Mouse (Mus musculus) kidney, embryonic 14.5 days (tissue): ENCODE data around the gene Gli2. TPM values are rescaled to one million over a fixed set of nuclear protein-coding genes. Genes with fewer than 3 reads are reported as not detected.

Experiments
- ATAC-seq: fragments of 200-750 bp; cut with Nextera tagmentation; 2 replicates; pipeline ENCODE4 v1.8.0; 2017; ENCODE audit warnings: moderate number of reproducible peaks, mild to moderate bottlenecking, moderate TSS enrichment, moderate library complexity; ENCODE audit not compliant: low FRiP score, low TSS enrichment
- H3K27ac ChIP-seq: fragments of 300-500 bp; sonication (generic); 2 replicates; pipeline ENCODE4 v1.5.1; 2014; ENCODE audit warnings: low read depth, mild to moderate bottlenecking, low read length, moderate library complexity, mixed read lengths
- H3K27me3 ChIP-seq: fragments of 300-500 bp; sonication (generic); 2 replicates; pipeline ENCODE4 v1.6.1; 2014; ENCODE audit warnings: mild to moderate bottlenecking, low read length; ENCODE audit not compliant: control insufficient read depth, insufficient read depth
- H3K36me3 ChIP-seq: fragments of 300-500 bp; sonication (generic); 2 replicates; pipeline ENCODE4 v1.6.1; 2014; ENCODE audit warnings: low read length, mixed read lengths; ENCODE audit not compliant: control insufficient read depth, insufficient read depth
- H3K4me1 ChIP-seq: fragments of 300-500 bp; sonication (generic); 2 replicates; pipeline ENCODE4 v1.6.1; 2014; ENCODE audit warnings: low read length, mixed read lengths; ENCODE audit not compliant: control insufficient read depth, insufficient read depth
- H3K4me2 ChIP-seq: fragments of 300-500 bp; sonication (generic); replicated peaks from 2 replicates; pipeline ENCODE4 v1.6.1; 2014; ENCODE audit warnings: low read depth, mild to moderate bottlenecking, low read length
- H3K4me3 ChIP-seq: fragments of 300-500 bp; sonication (generic); 2 replicates; pipeline ENCODE4 v1.5.1; 2014; ENCODE audit warnings: mild to moderate bottlenecking, low read length
- H3K9ac ChIP-seq: fragments of 300-500 bp; sonication (generic); 2 replicates; pipeline ENCODE4 v1.6.1; 2014; ENCODE audit warnings: low read depth, mild to moderate bottlenecking, low read length, moderate library complexity
- H3K9me3 ChIP-seq: fragments of 300-500 bp; sonication (generic); 2 replicates; pipeline ENCODE4 v1.6.1; 2016; ENCODE audit warnings: low read length; ENCODE audit not compliant: control insufficient read depth
- WGBS: fragments of 180-500 bp; shearing (Covaris S2); extraction: QIAGEN DNeasy Blood & Tissue Kit; methylation state at CpG from one replicate; pipeline ENCODE4 v1.1.7; 2014; 5-methylcytosine and 5-hydroxymethylcytosine counted together
- polyA plus RNA-seq: library from polyadenylated mRNA; unstranded; fragments of >200 nt; fragmentation: Nextera tagmentation; extraction: Ambion mirVana; gene quantifications from 2 replicates; pipeline ENCODE4 v1.2.1, GENCODE M21; 2014

The Gli2 gene
- polyA plus RNA-seq, 1 experiment from 2014 or later: 10.3 TPM

DNA sequence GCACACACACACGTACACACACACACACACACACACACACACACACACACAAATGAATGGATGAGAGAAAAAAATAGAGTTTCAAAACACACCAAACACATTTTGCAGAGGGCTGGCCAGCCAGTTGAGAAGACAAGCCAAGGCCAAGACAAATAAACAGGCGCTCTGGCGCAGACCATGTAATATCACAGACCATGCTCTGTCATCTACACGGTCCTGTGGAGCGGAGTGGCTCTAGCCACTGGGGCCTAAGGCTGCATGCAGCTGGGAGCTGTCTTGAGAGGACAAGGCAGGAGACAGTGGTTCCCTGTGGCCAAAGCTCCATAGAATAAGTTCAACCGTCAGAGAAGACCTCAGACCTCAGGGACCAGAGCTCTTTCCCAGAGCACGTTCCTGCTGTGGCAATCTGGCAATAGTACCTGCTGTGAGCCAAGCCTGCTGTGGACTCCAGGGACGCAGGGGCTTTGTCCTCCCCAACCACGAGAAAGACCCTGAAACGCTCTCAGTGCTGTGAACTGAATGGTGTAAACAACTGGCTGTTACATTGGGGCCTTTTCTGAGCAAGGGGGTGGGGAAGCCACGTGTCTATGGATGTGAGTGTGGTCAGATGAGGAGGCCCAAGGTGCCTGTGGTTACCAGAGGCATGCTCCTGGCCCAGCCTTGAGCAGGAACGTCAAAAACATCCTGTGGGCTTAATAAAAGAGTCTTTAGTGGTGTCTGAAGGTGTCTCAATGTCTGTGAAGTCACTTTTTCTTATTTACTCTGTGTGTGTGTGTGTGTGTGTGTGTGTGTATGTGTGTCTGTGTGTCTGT, 125.7 kb downstream of the Gli2 start:
- H3K4me2 ChIP-seq: no peak overlapping the region
- peaks cover 4% of the 10 kb centered on the region; the same call in 1 of the 2 replicates for H3K4me1 ChIP-seq
- peak; percentile 66; the same call in 1 of the 2 replicates for ATAC-seq
- H3K27me3 ChIP-seq: no peaks in the 10 kb centered on the region
- no peak overlapping the region for H3K9ac ChIP-seq
- H3K27ac ChIP-seq: no peak overlapping the region
- no peaks in the 10 kb centered on the region for H3K9me3 ChIP-seq
- WGBS: 62% methylated on average over 12 of the region's 12 CpGs
- H3K36me3 ChIP-seq: no peaks in the 10 kb centered on the region
- no peak overlapping the region for H3K4me3 ChIP-seq

DNA sequence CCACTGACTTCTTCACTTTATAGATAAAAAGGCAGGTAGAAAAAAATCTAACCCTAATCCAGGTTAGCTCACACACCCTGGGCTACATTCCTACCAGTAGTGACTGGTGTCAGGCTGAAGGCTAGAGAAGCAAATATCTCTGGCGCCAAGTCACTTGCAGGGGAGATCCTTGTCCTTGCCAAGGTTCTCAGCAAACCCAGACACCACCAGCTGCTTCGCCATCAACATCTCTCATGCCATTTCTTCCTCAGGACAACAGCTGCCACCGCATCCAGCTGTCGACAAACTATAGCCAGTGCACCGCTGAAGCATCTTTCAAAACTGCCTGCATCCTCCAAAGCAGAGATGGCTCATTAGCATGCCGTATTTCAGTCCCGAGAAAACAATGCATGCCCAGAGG, 126.9 kb downstream of the Gli2 start:
- Histone ChIP-seq H3K36me3 (no peaks in the 10 kb centered on the region), H3K4me1 (peaks cover 4% of the 10 kb centered on the region; the same call in 1 of the 2 replicates), H3K4me2 (no peak overlapping the region), H3K27ac (no peak overlapping the region), H3K9ac (no peak overlapping the region), H3K27me3 (no peaks in the 10 kb centered on the region), H3K9me3 (no peaks in the 10 kb centered on the region), H3K4me3 (no peak overlapping the region)
- WGBS: 93% methylated on average over 7 of the region's 7 CpGs
- ATAC-seq: no peak

GRCm38 (mm10) chr1:118922189-118922588, 131.2 kb downstream of the Gli2 start:
- no peak overlapping the region for H3K27ac ChIP-seq
- no peaks in the 10 kb centered on the region for H3K36me3 ChIP-seq
- H3K4me2 ChIP-seq: no peak overlapping the region
- H3K9me3 ChIP-seq: no peaks in the 10 kb centered on the region
- WGBS: 89% methylated on average over 6 of the region's 6 CpGs
- H3K4me1 ChIP-seq: peaks cover 11% of the 10 kb centered on the region
- H3K9ac ChIP-seq: no peak overlapping the region
- H3K4me3 ChIP-seq: no peak overlapping the region
- ATAC-seq: no peak
- H3K27me3 ChIP-seq: no peaks in the 10 kb centered on the region

- 14% methylated on average over 7 of the region's 7 CpGs for WGBS
- peaks cover 21% of the 10 kb centered on the region for H3K4me1 ChIP-seq
- H3K4me3 ChIP-seq: no peak overlapping the region
- H3K4me2 ChIP-seq: no peak overlapping the region
- ATAC-seq: peak; percentile 80
- no peaks in the 10 kb centered on the region for H3K36me3 ChIP-seq
- H3K9me3 ChIP-seq: no peaks in the 10 kb centered on the region
- H3K27me3 ChIP-seq: no peaks in the 10 kb centered on the region
- no peak overlapping the region for H3K9ac ChIP-seq
- peak overlapping the region; percentile 44; the same call in 1 of the 2 replicates for H3K27ac ChIP-seq
Observed at GRCm38 (mm10) chr1:118917520-118918220, 135.7 kb downstream of the Gli2 start.

- no peaks in the 10 kb centered on the region for H3K9me3 ChIP-seq
- H3K4me1 ChIP-seq: peaks cover 21% of the 10 kb centered on the region
- H3K36me3 ChIP-seq: no peaks in the 10 kb centered on the region
- H3K9ac ChIP-seq: no peak overlapping the region
- no peak overlapping the region for H3K27ac ChIP-seq
- H3K4me3 ChIP-seq: no peak overlapping the region
- ATAC-seq: no peak
- H3K27me3 ChIP-seq: no peaks in the 10 kb centered on the region
- H3K4me2 ChIP-seq: no peak overlapping the region
- WGBS: 40% methylated on average over 12 of the region's 12 CpGs
Observed at GRCm38 (mm10) chr1:118916477-118917075, 136.8 kb downstream of the Gli2 start.

DNA sequence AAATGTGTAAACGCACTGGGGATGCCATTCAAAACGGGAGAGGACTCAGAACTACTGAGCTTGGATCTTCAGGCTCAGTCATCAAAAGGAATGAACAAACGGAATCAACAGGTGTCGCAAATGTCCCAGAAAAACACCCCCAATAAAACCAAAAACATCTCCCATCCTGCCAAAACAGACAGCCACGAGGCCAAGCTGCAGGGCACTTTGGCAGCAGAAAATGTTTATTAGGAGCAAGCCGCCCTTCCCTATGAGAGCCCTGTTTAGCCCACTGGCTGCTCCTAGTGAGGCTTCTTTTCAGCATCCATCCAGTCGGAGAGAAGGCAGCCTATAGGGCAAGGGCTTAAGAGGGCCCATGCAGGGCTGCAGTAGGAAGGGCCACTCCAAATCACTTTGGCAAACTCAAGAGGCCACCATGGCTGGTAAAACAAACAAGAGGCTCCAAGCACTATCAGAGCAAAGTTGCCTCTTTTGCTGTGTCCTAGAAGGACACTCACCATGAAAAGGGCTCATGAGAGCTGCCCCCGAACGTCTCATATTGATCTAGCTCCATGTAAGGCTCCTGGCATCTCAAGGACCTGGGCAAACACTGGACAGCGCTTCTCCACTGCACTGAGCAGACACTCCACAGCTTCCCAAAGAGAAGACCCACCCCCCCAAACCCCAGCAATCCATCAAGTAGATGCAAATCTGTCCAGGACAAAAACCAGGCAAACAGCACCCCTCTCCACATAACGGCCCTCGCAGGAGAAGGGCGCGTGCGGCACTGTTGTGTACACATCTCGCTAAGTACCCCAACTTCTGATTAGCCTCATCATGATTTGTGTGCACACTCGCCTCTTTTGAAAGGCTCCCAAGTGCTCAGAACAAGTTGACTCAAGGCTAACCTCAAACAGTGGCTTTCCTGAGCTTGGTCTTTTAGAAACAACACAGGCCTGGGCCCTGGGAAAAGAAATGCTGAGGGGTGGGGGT, 139.7 kb downstream of the Gli2 start:
- Histone ChIP-seq H3K9ac (no peak overlapping the region), H3K27ac (no peak overlapping the region), H3K9me3 (no peaks in the 10 kb centered on the region), H3K4me3 (no peak overlapping the region), H3K4me1 (peaks cover 21% of the 10 kb centered on the region), H3K27me3 (no peaks in the 10 kb centered on the region), H3K4me2 (no peak overlapping the region), H3K36me3 (no peaks in the 10 kb centered on the region)
- 54% methylated on average over 17 of the region's 17 CpGs for WGBS
- ATAC-seq: no peak

DNA sequence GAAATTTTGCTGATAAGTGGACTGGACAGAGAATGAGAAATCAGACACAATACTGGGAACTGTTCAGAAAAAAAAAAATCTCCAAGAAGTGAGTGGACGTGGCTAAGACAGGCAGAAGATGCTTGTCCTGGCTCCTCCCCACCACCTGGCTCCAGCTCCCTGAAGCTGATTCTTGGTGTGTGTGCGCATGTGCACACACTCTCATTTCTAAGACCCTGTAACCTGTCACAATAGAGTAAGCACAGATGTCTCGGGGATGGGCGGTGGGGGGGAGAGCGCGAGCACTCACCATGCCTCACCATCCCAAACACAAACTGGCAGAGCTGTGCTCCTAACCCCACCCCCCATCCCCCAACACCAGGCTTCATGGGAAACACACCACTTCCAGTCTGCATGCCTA, 140.5 kb downstream of the Gli2 start:
- H3K4me1 ChIP-seq: peaks cover 24% of the 10 kb centered on the region
- no peak overlapping the region for H3K4me3 ChIP-seq
- no peak for ATAC-seq
- H3K36me3 ChIP-seq: no peaks in the 10 kb centered on the region
- no peak overlapping the region for H3K9ac ChIP-seq
- 49% methylated on average over 6 of the region's 6 CpGs for WGBS
- H3K9me3 ChIP-seq: no peaks in the 10 kb centered on the region
- no peak overlapping the region for H3K27ac ChIP-seq
- H3K27me3 ChIP-seq: no peaks in the 10 kb centered on the region
- no peak overlapping the region for H3K4me2 ChIP-seq

DNA sequence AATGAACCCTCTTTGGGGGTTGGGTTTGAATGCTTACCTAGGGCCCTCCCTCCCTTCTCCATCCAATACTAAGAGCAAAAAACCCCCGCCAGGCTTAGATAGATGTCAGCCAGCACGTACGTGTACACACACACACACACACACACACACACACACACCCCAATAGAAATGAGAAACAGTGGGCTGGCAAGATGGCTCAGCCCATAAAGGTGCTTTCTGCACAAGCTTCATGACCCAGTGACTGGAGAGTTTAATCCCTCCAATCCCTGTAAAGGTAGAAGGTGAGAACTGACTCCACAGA, 142.0 kb downstream of the Gli2 start:
- H3K4me1 ChIP-seq: peaks cover 10% of the 10 kb centered on the region
- no peak for ATAC-seq

More for the DNA sequence above, 142.0 kb downstream of the Gli2 start:
- Histone ChIP-seq H3K9ac (no peak overlapping the region), H3K36me3 (no peaks in the 10 kb centered on the region), H3K27ac (no peak overlapping the region), H3K4me2 (no peak overlapping the region), H3K27me3 (no peaks in the 10 kb centered on the region), H3K9me3 (no peaks in the 10 kb centered on the region), H3K4me3 (no peak overlapping the region)
- 82% methylated on average over 3 of the region's 3 CpGs for WGBS
